Mouse (Mus musculus): ENCODE data around the gene Tfam.

DNA sequence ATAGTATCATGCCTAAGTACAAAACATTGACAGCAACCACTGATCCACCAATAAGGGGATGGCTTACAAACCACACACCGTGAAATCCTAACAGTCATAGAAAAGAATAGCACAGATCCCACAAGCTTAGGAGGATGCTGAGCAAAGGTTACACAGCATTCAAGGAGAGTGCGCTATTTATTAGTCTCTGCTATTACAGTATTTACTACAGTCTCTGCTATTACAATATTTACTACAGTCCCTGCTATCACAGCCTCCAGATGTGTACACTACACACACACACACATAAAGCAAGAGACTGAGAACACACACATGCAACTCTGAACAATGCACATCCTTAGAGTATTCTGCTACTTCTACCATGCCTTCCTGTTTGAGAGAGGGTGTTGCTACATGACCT is 29.9 kb upstream of the Tfam start:
- TF ChIP-seq CTCF (IDR thresholded peaks at IDR 0.05; ENCODE audit: borderline replicate concordance, control insufficient read depth, extremely low read depth, insufficient read depth, low read length, poor library complexity) (no peak), POLR2A (IDR thresholded peaks at IDR 0.05; ENCODE audit: control insufficient read depth, extremely low read depth, insufficient read depth, low read length, poor library complexity) (no peak)

All from thymus, adult 2 months (tissue).